Mouse (Mus musculus) heart, adult 2 months (tissue): ENCODE measurements around the gene Mad1l1. TPM values are rescaled to one million over a fixed set of nuclear protein-coding genes. Genes with fewer than 3 reads are reported as not detected.
"Not testable (repeated sequence)": the region's sequence is repeated elsewhere in the genome, so short reads cannot be mapped to it uniquely, and the experiment has no call there.

Source experiments
- DNase-seq, 2 experiments: peaks; one replicate each; pipeline ENCODE4 v3.0.0; 2021
- H3K27ac ChIP-seq: fragments of 200-600 bp; 2 replicates; pipeline ENCODE4 v1.8.1; 2022
- H3K27me3 ChIP-seq: fragments of 200-500 bp; 2 replicates; pipeline ENCODE4 v1.6.1; 2012; ENCODE audit warnings: mild to moderate bottlenecking, low read length, inconsistent platforms, mixed read lengths; ENCODE audit not compliant: control insufficient read depth, insufficient read depth
- H3K36me3 ChIP-seq: fragments of 200-500 bp; 2 replicates; pipeline ENCODE4 v1.6.1; 2012; ENCODE audit warnings: low read length, inconsistent platforms; ENCODE audit not compliant: control insufficient read depth, insufficient read depth
- H3K4me1 ChIP-seq: fragments of 200-500 bp; 2 replicates; pipeline ENCODE4 v1.6.1; 2011; ENCODE audit warnings: low read length; ENCODE audit not compliant: control insufficient read depth, insufficient read depth
- H3K4me3 ChIP-seq: fragments of 200-600 bp; 2 replicates; pipeline ENCODE4 v1.8.1; 2022
- H3K79me2 ChIP-seq: fragments of 200-500 bp; replicated peaks from 2 replicates; pipeline ENCODE4 v1.6.1; 2012; ENCODE audit warnings: mild to moderate bottlenecking, inconsistent platforms, low read length, moderate library complexity, mixed read lengths; ENCODE audit not compliant: control insufficient read depth, insufficient read depth
- H3K9ac ChIP-seq: fragments of 200-500 bp; 2 replicates; pipeline ENCODE4 v1.6.1; 2012; ENCODE audit warnings: low read depth, mild to moderate bottlenecking, control low read depth, inconsistent platforms, low read length, mixed read lengths
- CTCF ChIP-seq: fragments of 200-600 bp; IDR thresholded peaks from 2 replicates; pipeline ENCODE4 v1.8.1; 2022; ENCODE audit warnings: antibody characterized with exemption, mild to moderate bottlenecking, moderate library complexity
- EP300 ChIP-seq: fragments of 200-500 bp; IDR thresholded peaks from 2 replicates; pipeline ENCODE4 v1.6.1; 2011; ENCODE audit warnings: low read depth, low read length, control low read depth; ENCODE audit not compliant: insufficient read depth
- POLR2A ChIP-seq: fragments of 200-500 bp; IDR thresholded peaks from 2 replicates; pipeline ENCODE4 v1.6.1; 2011; ENCODE audit warnings: mild to moderate bottlenecking, low read depth, low read length, control low read depth; ENCODE audit not compliant: insufficient read depth
- WGBS: fragments of 180-500 bp; shearing (Covaris S2); methylation state at CpG from one replicate; pipeline ENCODE4 v1.1.7; 2018; 5-methylcytosine and 5-hydroxymethylcytosine counted together
- intact Hi-C: fragments of 180-260 bp; cut with DNase I; formaldehyde crosslinking; loops from one replicate; pipeline ENCODE4 v1.15.1; 2025
- polyA plus RNA-seq: library from polyadenylated mRNA; depleted of rRNA; stranded (reverse); fragments of >200 nt; gene quantifications from 2 replicates; pipeline ENCODE4 v1.2.3, GENCODE M21; 2012
- total RNA-seq, 2 experiments: library from RNA; stranded (reverse); gene quantifications; 2 replicates each; pipeline ENCODE4 v1.2.3; 2021

The Mad1l1 gene
- total and polyA plus RNA-seq, 3 experiments: 9.4 to 12.2 (median 10.1) TPM

DNA sequence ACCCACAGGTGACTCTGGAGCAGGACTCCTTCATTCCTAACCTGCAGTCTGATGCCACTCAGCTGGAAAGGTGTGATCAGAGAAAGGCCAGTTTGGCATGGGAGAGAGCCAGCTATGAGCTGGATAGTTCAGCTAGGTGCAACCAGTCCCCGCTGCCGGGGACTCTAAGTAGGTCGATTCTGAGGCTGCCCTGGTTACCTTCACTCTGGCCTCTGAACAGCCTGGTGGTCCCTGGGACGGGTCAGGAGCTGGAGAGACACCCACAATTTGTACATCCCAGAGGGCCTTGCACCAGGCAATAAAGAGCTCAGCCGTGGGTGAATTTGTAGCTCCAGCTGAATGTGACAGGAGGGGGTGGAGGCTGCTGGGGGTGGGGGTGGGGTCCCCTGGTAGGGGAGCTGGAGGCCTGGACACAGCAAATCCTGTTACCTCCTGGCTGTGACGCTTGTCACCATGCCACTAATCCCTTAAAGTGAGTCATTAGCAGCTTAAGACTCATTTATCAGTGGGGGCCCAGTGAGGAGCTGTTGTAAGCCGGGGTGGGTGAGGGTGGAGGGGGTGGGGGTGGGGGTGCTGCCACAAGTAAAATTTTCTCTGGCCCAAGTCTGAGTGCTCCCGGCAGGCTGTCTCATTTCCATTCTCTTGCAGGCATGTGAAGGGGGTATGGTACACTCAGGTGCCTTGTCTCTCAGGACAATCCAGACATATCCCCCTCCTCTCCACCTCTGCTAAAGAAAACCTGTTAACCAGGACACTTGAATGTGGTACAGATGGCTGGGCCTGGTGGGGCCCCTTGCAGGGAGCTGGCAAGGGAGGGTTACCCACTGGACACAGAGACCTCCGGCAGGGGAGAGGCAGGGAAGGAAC, 313.5 kb downstream of the Mad1l1 start:
- H3K27ac ChIP-seq: no peak overlapping the region
- DNase-seq: no peak
- no peaks in the 10 kb centered on the region for H3K79me2 ChIP-seq
- 71% methylated on average over 9 of the region's 9 CpGs for WGBS
- H3K27me3 ChIP-seq: no peaks in the 10 kb centered on the region
- H3K9ac ChIP-seq: no peak overlapping the region
- no peak overlapping the region for H3K4me3 ChIP-seq
- H3K36me3 ChIP-seq: no peaks in the 10 kb centered on the region
- intact Hi-C loops: no loop called here
- no peaks in the 10 kb centered on the region for H3K4me1 ChIP-seq
- no peak for TF ChIP-seq CTCF
- TF ChIP-seq POLR2A: no peak
- no peak for TF ChIP-seq EP300

DNA sequence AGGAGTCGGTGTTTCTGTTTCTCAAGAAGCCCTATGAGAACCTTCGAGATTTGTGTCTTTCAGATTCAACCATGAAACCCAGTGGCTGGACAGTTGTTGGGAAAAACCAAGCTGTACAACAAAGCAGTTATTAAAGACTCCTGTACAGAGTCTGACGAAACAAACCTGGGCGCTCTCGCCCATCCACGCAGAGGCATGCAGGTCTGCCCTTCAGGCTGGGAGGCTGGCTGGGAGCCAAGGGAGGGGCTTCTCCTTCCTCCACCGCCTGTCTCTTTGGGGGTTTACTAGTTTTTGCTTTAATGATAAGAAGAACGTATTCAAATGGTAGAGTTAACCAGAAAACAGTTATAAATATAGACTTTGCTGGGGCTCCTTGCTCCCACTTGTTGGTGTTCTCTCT, 314.5 kb downstream of the Mad1l1 start:
- Histone ChIP-seq H3K79me2 (no peaks in the 10 kb centered on the region), H3K9ac (no peak overlapping the region), H3K36me3 (no peaks in the 10 kb centered on the region), H3K4me1 (no peaks in the 10 kb centered on the region), H3K27ac (no peak overlapping the region), H3K27me3 (no peaks in the 10 kb centered on the region), H3K4me3 (no peak overlapping the region)
- no peak for DNase-seq
- no peak for TF ChIP-seq EP300
- no peak for TF ChIP-seq POLR2A
- TF ChIP-seq CTCF: no peak
- intact Hi-C loops: no loop called here
- 65% methylated on average over 8 of the region's 8 CpGs for WGBS

DNA sequence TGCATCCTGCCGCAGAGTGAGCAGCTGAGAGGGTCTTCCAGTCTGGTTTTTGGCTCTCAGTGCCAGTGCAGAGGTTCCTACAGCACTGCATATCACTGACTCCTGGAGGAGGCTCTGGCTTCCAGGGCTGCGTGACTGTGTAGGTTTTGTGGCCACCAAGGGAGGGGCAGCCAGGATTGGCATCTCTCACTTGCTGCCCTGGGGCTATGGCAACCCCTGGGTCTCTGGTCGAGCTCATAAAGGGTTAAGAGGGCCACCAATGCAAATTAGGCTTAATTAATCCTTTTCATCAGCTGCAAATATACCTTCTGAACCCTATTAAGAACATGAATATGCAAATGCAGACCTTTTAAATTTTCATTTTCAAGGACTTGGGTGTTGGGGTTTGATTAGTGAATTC, 318.8 kb downstream of the Mad1l1 start:
- no peaks in the 10 kb centered on the region for H3K79me2 ChIP-seq
- TF ChIP-seq EP300: no peak
- no peak for TF ChIP-seq POLR2A
- no peak for TF ChIP-seq CTCF
- WGBS: 53% methylated on average over 3 of the region's 3 CpGs
- H3K27ac ChIP-seq: no peak overlapping the region
- no peak overlapping the region for H3K9ac ChIP-seq
- H3K4me1 ChIP-seq: no peaks in the 10 kb centered on the region
- no peaks in the 10 kb centered on the region for H3K36me3 ChIP-seq
- H3K27me3 ChIP-seq: no peaks in the 10 kb centered on the region
- DNase-seq: no peak
- intact Hi-C loops: no loop called here
- no peak overlapping the region for H3K4me3 ChIP-seq

DNA sequence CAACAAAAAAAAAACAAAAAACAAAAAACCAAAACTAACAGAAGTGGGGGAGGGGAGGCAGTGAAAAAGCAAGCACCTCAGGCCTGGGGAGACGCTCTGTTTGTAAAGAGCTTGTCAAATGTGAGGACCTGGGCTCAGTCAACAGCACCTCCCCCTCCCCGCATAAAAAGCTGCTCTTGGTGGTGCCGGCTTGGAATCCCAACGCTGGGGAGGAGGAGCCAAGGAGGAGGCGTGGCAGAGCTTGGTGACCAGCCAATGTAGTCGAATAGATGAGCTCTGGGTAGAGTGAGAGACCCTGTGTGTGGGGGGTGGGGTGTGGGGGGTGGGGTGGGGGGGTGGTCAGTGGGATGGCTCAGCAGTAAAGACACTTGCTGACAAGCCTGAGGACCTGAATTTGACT, 322.4 kb downstream of the Mad1l1 start:
- no peak overlapping the region for H3K4me3 ChIP-seq
- H3K4me1 ChIP-seq: no peaks in the 10 kb centered on the region
- H3K9ac ChIP-seq: no peak overlapping the region
- H3K36me3 ChIP-seq: no peaks in the 10 kb centered on the region
- no peak for TF ChIP-seq EP300
- no peak for TF ChIP-seq POLR2A
- TF ChIP-seq CTCF: no peak
- no peak for DNase-seq
- no peaks in the 10 kb centered on the region for H3K27me3 ChIP-seq
- no peak overlapping the region for H3K27ac ChIP-seq
- intact Hi-C loops: no loop called here
- no peaks in the 10 kb centered on the region for H3K79me2 ChIP-seq
- 31% methylated on average over 6 of the region's 6 CpGs for WGBS

DNA sequence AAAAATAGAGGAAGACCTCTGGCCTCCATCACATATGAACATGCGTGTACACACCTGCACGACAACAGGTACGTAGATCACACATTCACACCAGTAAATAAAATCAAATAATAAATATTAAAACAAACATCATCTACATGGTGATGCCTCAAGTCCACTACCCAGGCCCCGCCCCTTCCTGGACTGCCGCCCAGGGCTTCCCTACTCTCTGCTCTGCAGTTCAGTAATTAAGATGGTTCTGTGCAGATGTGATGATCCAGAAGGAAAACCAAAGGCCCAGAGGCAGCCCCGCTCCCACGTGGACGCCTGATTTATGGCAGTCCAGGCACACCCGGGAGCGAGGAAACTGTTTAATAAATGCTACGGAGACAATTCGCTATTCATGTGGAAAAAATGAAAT, 323.0 kb downstream of the Mad1l1 start:
- DNase-seq, H3K27me3 ChIP-seq, H3K4me1 ChIP-seq, H3K9ac ChIP-seq, H3K27ac ChIP-seq, intact Hi-C loops, H3K36me3 ChIP-seq, H3K4me3 ChIP-seq, H3K79me2 ChIP-seq: not testable (repeated sequence)
- WGBS: 77% methylated on average over 12 of the region's 12 CpGs

DNA sequence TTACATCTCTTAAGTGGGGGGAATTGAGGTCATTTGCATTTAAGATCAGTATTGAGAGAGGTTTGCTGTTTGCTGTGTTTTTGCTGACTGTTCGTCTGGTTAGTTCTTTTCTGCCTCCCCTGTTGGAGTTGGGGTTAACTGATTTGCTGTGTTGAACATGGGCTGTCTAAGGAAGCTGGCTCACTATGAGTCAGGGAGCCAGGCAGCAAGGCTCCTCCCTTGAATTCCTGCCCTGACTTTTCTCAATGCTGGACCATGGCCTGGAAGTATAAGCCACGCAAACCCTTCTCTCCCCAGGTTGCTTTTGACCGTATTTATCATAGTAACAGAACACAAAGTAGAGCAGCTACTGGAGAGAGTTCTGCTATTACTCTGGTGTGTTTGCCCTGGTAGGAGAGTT, 329.8 kb downstream of the Mad1l1 start:
- Histone ChIP-seq H3K4me3 (no peak overlapping the region), H3K79me2 (no peaks in the 10 kb centered on the region), H3K4me1 (no peaks in the 10 kb centered on the region), H3K27ac (no peak overlapping the region), H3K36me3 (no peaks in the 10 kb centered on the region), H3K27me3 (no peaks in the 10 kb centered on the region), H3K9ac (no peak overlapping the region)
- no peak for TF ChIP-seq EP300
- no peak for TF ChIP-seq CTCF
- TF ChIP-seq POLR2A: no peak
- intact Hi-C loops: no loop called here
- 80% methylated on average over 3 of the region's 3 CpGs for WGBS
- DNase-seq: no peak
